Mouse (Mus musculus) liver, embryonic 13.5 days (tissue): ENCODE data around the gene Ywhae. TPM values are rescaled to one million over a fixed set of nuclear protein-coding genes. Genes with fewer than 3 reads are reported as not detected.
A peak's percentile ranks its signal among the peaks of the same experiment; 100 is the strongest.
"Not testable (repeated sequence)": the region's sequence is repeated elsewhere in the genome, so short reads cannot be mapped to it uniquely, and the experiment has no call there.

ENCODE experiments used
- ATAC-seq: fragments of 200-750 bp; cut with Nextera tagmentation; 2 replicates; pipeline ENCODE4 v1.8.0; 2017; ENCODE audit warnings: low read depth, mild to moderate bottlenecking, moderate number of reproducible peaks, moderate library complexity
- DNase-seq: peaks from one replicate; pipeline ENCODE4 v3.0.0; 2022
- H3K27ac ChIP-seq: fragments of 300-500 bp; sonication (generic); 2 replicates; pipeline ENCODE4 v1.5.1; 2015; ENCODE audit warnings: moderate library complexity, mild to moderate bottlenecking, inconsistent platforms
- H3K27me3 ChIP-seq: fragments of 300-500 bp; sonication (generic); 2 replicates; pipeline ENCODE4 v1.6.1; 2015; ENCODE audit warnings: mild to moderate bottlenecking, inconsistent platforms
- H3K36me3 ChIP-seq: fragments of 300-500 bp; sonication (generic); 2 replicates; pipeline ENCODE4 v1.6.1; 2015; ENCODE audit warnings: mild to moderate bottlenecking, inconsistent platforms
- H3K4me1 ChIP-seq: fragments of 300-500 bp; sonication (generic); replicated peaks from 2 replicates; pipeline ENCODE4 v1.6.1; 2015; ENCODE audit warnings: inconsistent platforms
- H3K4me2 ChIP-seq: fragments of 300-500 bp; sonication (generic); 2 replicates; pipeline ENCODE4 v1.6.1; 2015; ENCODE audit warnings: inconsistent platforms, mild to moderate bottlenecking, moderate library complexity
- H3K4me3 ChIP-seq: fragments of 300-500 bp; sonication (generic); replicated peaks from 2 replicates; pipeline ENCODE4 v1.5.1; 2015; ENCODE audit warnings: mild to moderate bottlenecking, inconsistent platforms
- H3K9ac ChIP-seq: fragments of 300-500 bp; sonication (generic); 2 replicates; pipeline ENCODE4 v1.6.1; 2015; ENCODE audit warnings: mild to moderate bottlenecking, inconsistent platforms
- H3K9me3 ChIP-seq: fragments of 300-500 bp; sonication (generic); replicated peaks from 2 replicates; pipeline ENCODE4 v1.6.1; 2016; ENCODE audit warnings: inconsistent platforms
- WGBS: fragments of 180-500 bp; shearing (Covaris S2); methylation state at CpG from one replicate; pipeline ENCODE4 v1.1.7; 2015; ENCODE audit not compliant: insufficient replicate concordance; 5-methylcytosine and 5-hydroxymethylcytosine counted together
- polyA plus RNA-seq: library from polyadenylated mRNA; unstranded; fragments of >200 nt; fragmentation: Nextera tagmentation; extraction: Ambion mirVana; gene quantifications from 2 replicates; pipeline ENCODE4 v1.2.1, GENCODE M21; 2015

Ywhae gene
- polyA plus RNA-seq = 325 and 423 TPM in 2 replicates

DNA sequence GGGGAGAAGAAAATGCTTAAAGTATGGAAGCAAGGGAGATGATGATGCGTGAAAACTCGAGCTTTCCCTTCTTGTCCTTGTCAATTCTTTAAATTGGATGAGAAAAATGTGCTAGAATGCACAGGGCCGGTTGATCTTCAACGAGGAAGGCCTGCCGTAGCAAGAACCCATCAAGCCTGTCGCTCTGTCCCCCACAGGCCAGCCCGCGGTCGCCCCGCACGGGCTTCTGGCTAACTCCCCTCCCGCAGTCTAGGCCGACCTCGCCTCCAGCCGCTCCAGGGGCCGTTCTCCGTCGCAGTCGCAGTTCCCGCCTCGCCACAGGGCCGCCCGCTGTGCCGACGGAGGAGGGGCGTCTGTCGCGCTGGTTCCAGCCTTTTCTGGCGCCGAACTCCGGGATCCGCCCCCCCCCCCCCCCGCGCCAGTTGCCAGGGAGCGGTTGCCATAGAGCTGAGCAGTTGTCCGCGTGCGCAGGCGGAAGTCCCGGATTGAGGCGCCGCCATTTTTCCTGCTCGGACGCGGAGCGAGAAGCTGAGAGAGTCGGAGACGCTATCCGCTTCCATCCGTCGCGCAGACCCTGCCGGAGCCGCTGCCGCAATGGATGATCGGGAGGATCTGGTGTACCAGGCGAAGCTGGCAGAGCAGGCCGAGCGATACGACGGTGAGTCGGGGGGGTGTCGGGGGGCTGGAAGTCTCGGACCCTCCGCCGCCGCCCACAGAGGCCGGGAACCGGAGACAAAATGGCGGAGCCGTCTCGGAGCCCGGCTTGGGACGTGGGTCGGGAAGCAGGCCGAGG lies at the start of gene Ywhae:
TSS of gene Ywhae (plus strand) at position 436 of the 793 bp plus-strand sequence.
- H3K27ac ChIP-seq = peak within 1 kb of the TSS; percentile 91

GRCm38 (mm10) chr11:75684462-75684861 lies 48.2 kb upstream of the Ywhae start:
- 83% methylated on average over 5 of the region's 5 CpGs for WGBS
- no peak overlapping the region for H3K4me2 ChIP-seq
- H3K27me3 ChIP-seq = no peaks in the 10 kb centered on the region
- DNase-seq (no peak), ATAC-seq (no peak)
- no peak overlapping the region for H3K27ac ChIP-seq
- peaks cover 59% of the 10 kb centered on the region for H3K36me3 ChIP-seq
- H3K4me3 ChIP-seq = no peak overlapping the region
- H3K9ac ChIP-seq = no peak overlapping the region
- H3K4me1 ChIP-seq = peaks cover 50% of the 10 kb centered on the region
- H3K9me3 ChIP-seq = no peaks in the 10 kb centered on the region

More for the DNA sequence above, at the start of gene Ywhae:
- peak within 1 kb of the TSS; percentile 91 for H3K4me2 ChIP-seq
- peak; percentile 91 for ATAC-seq
- peaks cover 56% of the 10 kb centered on the region for H3K4me1 ChIP-seq
- H3K9me3 ChIP-seq = no peaks in the 10 kb centered on the region
- peak; percentile 81 for DNase-seq
- WGBS = under 1% methylated on average over 71 of the region's 76 CpGs
- H3K27me3 ChIP-seq = no peaks in the 10 kb centered on the region
- H3K4me3 ChIP-seq = peak within 1 kb of the TSS; percentile 93
- peaks cover 9% of the 10 kb centered on the region for H3K36me3 ChIP-seq
- peak within 1 kb of the TSS; percentile 94 for H3K9ac ChIP-seq

DNA sequence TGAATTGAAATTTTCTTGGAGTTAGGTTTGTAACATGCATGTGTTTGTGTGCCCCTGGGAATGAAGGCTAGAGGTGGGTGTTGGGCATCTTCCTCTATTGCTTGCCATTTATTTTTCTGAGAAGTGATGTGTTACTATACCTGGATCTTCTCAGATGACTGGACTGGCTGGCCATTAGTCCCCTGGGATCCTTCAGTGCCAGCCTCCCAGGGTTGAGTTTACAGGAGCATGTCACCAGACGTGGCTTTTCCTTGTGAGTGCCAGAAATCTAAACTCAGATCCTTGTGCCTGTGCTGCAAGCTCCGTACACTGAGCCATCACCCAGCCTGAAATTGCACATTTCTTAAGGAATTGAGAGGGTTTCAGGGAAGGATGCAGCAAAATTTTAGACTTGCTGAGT lies 47.7 kb upstream of the Ywhae start:
- no peak overlapping the region for H3K27ac ChIP-seq
- no peaks in the 10 kb centered on the region for H3K27me3 ChIP-seq
- no peak for ATAC-seq
- no peaks in the 10 kb centered on the region for H3K9me3 ChIP-seq
- WGBS = 89% methylated on average over 2 of the region's 2 CpGs
- no peak overlapping the region for H3K4me3 ChIP-seq
- H3K9ac ChIP-seq = no peak overlapping the region
- peaks cover 63% of the 10 kb centered on the region for H3K36me3 ChIP-seq
- no peak for DNase-seq
- no peak overlapping the region for H3K4me2 ChIP-seq
- H3K4me1 ChIP-seq = peaks cover 49% of the 10 kb centered on the region

GRCm38 (mm10) chr11:75687343-75687993 lies 45.2 kb upstream of the Ywhae start:
- no peak for ATAC-seq
- no peaks in the 10 kb centered on the region for H3K27me3 ChIP-seq
- no peak for DNase-seq
- no peak overlapping the region for H3K9ac ChIP-seq
- no peak overlapping the region for H3K4me2 ChIP-seq
- peak overlapping the region; percentile 8; the same call in 1 of the 2 replicates for H3K27ac ChIP-seq
- H3K4me1 ChIP-seq = peaks cover 25% of the 10 kb centered on the region
- 35% methylated on average over 2 of the region's 2 CpGs for WGBS
- peaks cover 80% of the 10 kb centered on the region for H3K36me3 ChIP-seq
- no peaks in the 10 kb centered on the region for H3K9me3 ChIP-seq
- no peak overlapping the region for H3K4me3 ChIP-seq

DNA sequence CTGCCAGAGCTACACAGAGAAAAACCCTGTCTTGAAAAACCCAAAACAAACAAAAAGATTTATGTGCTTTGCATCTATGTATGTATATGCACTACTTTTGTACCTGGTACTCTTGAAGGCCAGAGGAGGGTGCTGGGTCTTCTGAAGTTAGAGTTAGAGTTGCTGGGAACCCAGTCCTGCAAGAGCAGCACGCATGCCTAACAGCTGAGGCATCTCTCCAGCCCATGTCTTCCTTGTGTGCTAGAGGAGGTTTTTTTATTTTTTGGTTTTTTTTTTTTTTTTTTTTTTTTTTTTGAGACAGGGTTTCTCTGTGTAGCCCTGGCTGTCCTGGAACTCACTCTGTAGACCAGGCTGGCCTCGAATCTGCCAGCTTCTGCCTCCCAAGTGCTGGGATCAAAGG lies 44.5 kb upstream of the Ywhae start:
- H3K36me3 ChIP-seq = peaks cover 79% of the 10 kb centered on the region
- no peak overlapping the region for H3K9ac ChIP-seq
- no peak overlapping the region for H3K4me3 ChIP-seq
- no peaks in the 10 kb centered on the region for H3K9me3 ChIP-seq
- no peak for DNase-seq
- peaks cover 23% of the 10 kb centered on the region for H3K4me1 ChIP-seq
- 78% methylated on average over 2 of the region's 2 CpGs for WGBS
- peak overlapping the region; percentile 8; the same call in 1 of the 2 replicates for H3K27ac ChIP-seq
- ATAC-seq = no peak
- no peak overlapping the region for H3K4me2 ChIP-seq
- H3K27me3 ChIP-seq = no peaks in the 10 kb centered on the region

GRCm38 (mm10) chr11:75689977-75690376 lies 42.7 kb upstream of the Ywhae start:
- H3K36me3 ChIP-seq = peaks cover 79% of the 10 kb centered on the region
- WGBS = 76% methylated on average over 1 of the region's 1 CpGs
- no peak for ATAC-seq

DNA sequence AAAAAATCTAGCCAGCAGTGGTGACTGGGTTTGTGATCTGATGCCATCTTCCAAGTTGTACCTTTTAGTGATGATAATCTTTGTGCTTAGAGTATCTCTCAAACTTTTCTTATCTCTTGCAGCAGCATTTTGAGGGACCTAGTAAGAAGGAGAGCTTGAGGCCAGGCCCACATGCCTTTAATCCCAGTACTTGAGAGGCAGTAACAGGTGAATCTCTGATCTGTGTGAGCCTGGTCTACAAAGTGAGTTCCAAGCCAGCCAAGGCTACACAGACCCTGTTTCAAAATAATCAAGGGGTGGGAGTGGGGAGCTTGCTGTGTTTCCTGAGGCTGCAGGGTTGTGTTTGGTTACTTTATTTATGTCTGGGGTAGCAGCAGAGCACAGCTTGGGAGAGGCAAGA lies 41.6 kb upstream of the Ywhae start:
- ATAC-seq (no peak), DNase-seq (no peak)
- Histone ChIP-seq H3K4me1 (peaks cover 11% of the 10 kb centered on the region), H3K27ac (no peak overlapping the region), H3K9ac (no peak overlapping the region), H3K4me3 (no peak overlapping the region), H3K27me3 (no peaks in the 10 kb centered on the region), H3K4me2 (no peak overlapping the region), H3K9me3 (no peaks in the 10 kb centered on the region), H3K36me3 (peaks cover 75% of the 10 kb centered on the region)

More at GRCm38 (mm10) chr11:75689977-75690376, 42.7 kb upstream of the Ywhae start:
- H3K9me3 ChIP-seq = no peaks in the 10 kb centered on the region
- peaks cover 19% of the 10 kb centered on the region for H3K4me1 ChIP-seq
- no peak for DNase-seq
- no peak overlapping the region for H3K4me2 ChIP-seq
- no peaks in the 10 kb centered on the region for H3K27me3 ChIP-seq
- no peak overlapping the region for H3K27ac ChIP-seq
- no peak overlapping the region for H3K9ac ChIP-seq
- H3K4me3 ChIP-seq = no peak overlapping the region

DNA sequence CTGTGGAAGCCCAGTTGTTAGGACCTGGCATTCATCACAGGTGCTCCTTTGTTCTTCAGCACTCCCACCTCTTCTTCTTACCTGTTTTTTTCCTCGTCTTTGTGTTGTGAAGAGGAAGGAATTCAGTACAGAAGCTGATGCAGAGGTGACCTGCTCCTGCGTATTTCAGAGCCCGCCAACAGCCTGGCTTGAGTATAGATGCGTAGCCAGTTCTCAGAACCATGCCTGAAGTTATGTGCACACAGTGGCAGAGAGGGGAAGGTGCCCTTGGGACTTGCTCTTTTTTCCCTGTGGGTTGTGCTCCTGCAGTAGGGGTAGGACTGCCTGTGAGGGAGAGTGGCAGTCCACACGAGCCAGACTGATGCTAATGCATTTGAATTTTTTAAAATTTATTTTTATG lies 39.1 kb upstream of the Ywhae start:
- H3K27ac ChIP-seq = no peak overlapping the region
- H3K4me2 ChIP-seq = no peak overlapping the region
- 87% methylated on average over 5 of the region's 5 CpGs for WGBS
- DNase-seq = no peak
- peaks cover 88% of the 10 kb centered on the region for H3K36me3 ChIP-seq
- ATAC-seq = no peak
- H3K9me3 ChIP-seq = no peaks in the 10 kb centered on the region
- no peak overlapping the region for H3K4me3 ChIP-seq
- H3K27me3 ChIP-seq = no peaks in the 10 kb centered on the region
- H3K4me1 ChIP-seq = no peaks in the 10 kb centered on the region; the same call in 1 of the 2 replicates
- no peak overlapping the region for H3K9ac ChIP-seq

DNA sequence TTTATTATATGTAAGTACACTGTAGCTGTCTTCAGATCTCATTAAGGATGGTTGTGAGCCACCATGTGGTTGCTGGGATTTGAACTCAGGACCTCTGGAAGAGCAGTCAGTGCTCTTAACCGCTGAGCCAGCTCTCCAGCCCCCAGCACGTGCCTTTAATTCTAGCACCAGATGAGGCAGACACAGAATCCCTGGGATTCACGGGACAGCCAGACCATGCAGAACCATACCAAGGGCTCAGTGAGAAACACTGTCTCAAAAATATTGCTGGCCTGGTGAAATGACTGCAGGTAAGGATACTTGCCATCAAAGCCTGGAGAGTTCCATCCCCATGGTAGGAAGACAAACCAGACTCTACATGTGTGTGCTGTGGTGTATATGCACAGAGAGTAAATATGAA lies 35.2 kb upstream of the Ywhae start:
- H3K9ac ChIP-seq, H3K4me2 ChIP-seq, DNase-seq, H3K4me1 ChIP-seq, H3K4me3 ChIP-seq, H3K9me3 ChIP-seq, ATAC-seq, H3K27me3 ChIP-seq, H3K27ac ChIP-seq: not testable (repeated sequence)
- H3K36me3 ChIP-seq = peaks cover 87% of the 10 kb centered on the region
- WGBS = 94% methylated on average over 3 of the region's 3 CpGs

- ATAC-seq = no peak
- no peaks in the 10 kb centered on the region for H3K27me3 ChIP-seq
- no peak overlapping the region for H3K4me2 ChIP-seq
- DNase-seq = no peak
- H3K9me3 ChIP-seq = no peaks in the 10 kb centered on the region
- peaks cover 88% of the 10 kb centered on the region for H3K36me3 ChIP-seq
- H3K27ac ChIP-seq = no peak overlapping the region
- no peaks in the 10 kb centered on the region for H3K4me1 ChIP-seq
- no peak overlapping the region for H3K4me3 ChIP-seq
- WGBS = 93% methylated on average over 5 of the region's 5 CpGs
- H3K9ac ChIP-seq = no peak overlapping the region
Observed at GRCm38 (mm10) chr11:75700557-75700956, 32.1 kb upstream of the Ywhae start.

GRCm38 (mm10) chr11:75702761-75703160 lies 29.9 kb upstream of the Ywhae start:
- no peak overlapping the region for H3K9ac ChIP-seq
- ATAC-seq (no peak), DNase-seq (no peak)
- WGBS = 87% methylated on average over 6 of the region's 6 CpGs
- H3K27ac ChIP-seq = no peak overlapping the region
- H3K4me3 ChIP-seq = no peak overlapping the region
- peaks cover 88% of the 10 kb centered on the region for H3K36me3 ChIP-seq
- H3K27me3 ChIP-seq = no peaks in the 10 kb centered on the region
- H3K4me2 ChIP-seq = no peak overlapping the region
- no peaks in the 10 kb centered on the region for H3K9me3 ChIP-seq
- H3K4me1 ChIP-seq = no peaks in the 10 kb centered on the region
